Mouse (Mus musculus): Measurements from ENCODE around the gene Inip.

DNA sequence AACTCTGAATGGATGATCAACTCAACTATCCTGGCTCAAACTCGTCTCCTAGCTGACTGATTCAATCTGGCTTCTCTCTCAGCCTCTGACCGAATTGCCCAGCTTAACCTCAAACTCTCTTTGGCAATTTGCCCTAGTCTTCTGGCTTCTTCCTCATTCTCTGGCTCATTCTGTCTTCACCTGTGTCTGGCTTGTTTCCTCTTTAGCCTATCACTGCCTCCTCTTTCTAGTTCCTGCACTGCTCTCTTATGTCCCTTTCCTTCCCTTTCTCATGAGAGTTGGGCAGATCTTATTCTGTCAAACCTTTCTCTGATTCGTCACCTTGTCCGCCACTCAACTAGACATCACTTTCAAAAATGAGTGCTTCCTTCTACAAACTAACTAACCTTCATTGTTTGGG lies 20.7 kb upstream of the Inip start:
- TF ChIP-seq CTCF (IDR thresholded peaks at IDR 0.05; ENCODE audit: extremely low read depth, insufficient read depth, insufficient read length, insufficient replicate concordance): no peak
- no peak for TF ChIP-seq POLR2A (IDR thresholded peaks at IDR 0.05; ENCODE audit: low read depth, low read length)

Measured in spleen, adult 2 months (tissue).